Comparison of ENCODE assay signal across 8 mouse cellular contexts in the genomic region with DNA sequence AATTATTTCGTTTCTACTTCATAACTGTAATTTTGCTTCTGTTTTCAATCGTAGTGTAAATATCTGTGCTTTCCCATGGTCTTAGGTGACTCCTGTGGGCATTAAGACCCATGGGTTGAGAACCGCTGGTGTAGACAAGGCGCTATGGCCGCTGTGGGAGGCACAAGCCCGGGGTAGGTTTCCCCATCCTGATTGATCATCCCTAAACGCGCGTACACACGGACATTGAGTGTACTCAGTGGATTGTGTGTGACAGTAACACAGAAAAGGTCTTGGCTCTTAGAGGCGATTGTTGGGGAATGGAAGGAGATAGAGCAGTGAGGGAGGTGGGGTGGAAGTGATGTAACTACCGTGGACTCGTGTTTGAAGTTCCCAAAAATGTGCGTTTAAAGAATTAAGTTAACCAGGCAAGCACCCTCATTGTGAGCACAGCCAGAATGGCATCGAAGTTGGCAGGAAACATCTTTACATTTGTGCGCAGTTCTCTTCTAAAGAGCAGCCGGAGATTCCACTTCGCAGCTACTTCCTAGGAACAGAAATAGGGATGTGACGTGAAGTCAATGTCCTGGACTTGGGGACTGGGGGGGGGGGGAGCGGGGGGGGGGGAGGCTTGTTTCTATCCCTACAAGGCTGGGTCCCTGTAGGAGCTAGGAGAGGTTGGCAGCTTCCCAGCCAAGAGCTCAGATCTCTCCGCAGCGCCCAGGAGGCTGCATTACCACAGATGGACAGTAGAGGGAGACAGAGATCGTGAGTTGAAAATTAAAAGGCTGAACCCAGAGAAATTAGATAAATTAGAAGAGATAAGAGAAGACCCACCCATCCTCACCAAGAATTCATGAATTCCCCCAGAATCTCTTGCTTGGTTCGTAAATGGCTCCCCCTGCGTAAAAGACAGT. TPM values are rescaled to one million over a fixed set of nuclear protein-coding genes. Genes with fewer than 3 reads are reported as not detected.
DNase-seq lines count a peak whose midpoint lies in the region; ATAC-seq and TF ChIP-seq lines count a peak whose summit lies in the region.

No protein-coding gene starts in this region.

- no peak overlapping the region for H3K27ac ChIP-seq in kidney, embryonic 14.5 days (ENCODE audit: low read depth, low read length)
- H3K27ac ChIP-seq in limb, embryonic 14.5 days (replicated peaks; ENCODE audit: low read depth, low read length): no peak overlapping the region

- DNase-seq in B cell, adult 2 months: peak; percentile 84 to 85
- DNase-seq in adrenal gland, postnatal 10 days: peak; percentile 89
- peak; percentile 80 for DNase-seq in embryo, embryonic 9.5 days (ENCODE audit: extremely low spot score)
- peak; percentile 80 for DNase-seq in limb, embryonic 14.5 days (ENCODE audit: low spot score)
- peak; percentile 84 for DNase-seq in neural tube, embryonic 10.5 days (ENCODE audit: extremely low spot score, low spot score)
- DNase-seq in splenic B cell, adult 2 months (ENCODE audit: low read depth, low spot score): peak; percentile 79

- no peak for TF ChIP-seq POLR2A in limb, embryonic 14.5 days (IDR thresholded peaks at IDR 0.05; ENCODE audit: borderline replicate concordance, extremely low read depth, insufficient read depth, insufficient read length)

- no peak overlapping the region for H3K9ac ChIP-seq in kidney, embryonic 14.5 days (ENCODE audit: low read depth, low read length)
- H3K9ac ChIP-seq in limb, embryonic 14.5 days (ENCODE audit: low read depth, low read length, severe bottlenecking): no peak overlapping the region

- no peaks in the 10 kb centered on the region for H3K27me3 ChIP-seq in kidney, embryonic 14.5 days (ENCODE audit: control insufficient read depth, insufficient read depth, low read length)
- no peaks in the 10 kb centered on the region for H3K27me3 ChIP-seq in limb, embryonic 14.5 days (ENCODE audit: control insufficient read depth, insufficient read depth, low read length)
- no peaks in the 10 kb centered on the region for H3K27me3 ChIP-seq in splenic B cell, adult 2 months (ENCODE audit: control insufficient read depth, insufficient read depth, low read length, poor library complexity, severe bottlenecking)

- H3K4me2 ChIP-seq in kidney, embryonic 14.5 days (replicated peaks; ENCODE audit: low read depth, low read length): no peak overlapping the region
- H3K4me2 ChIP-seq in limb, embryonic 14.5 days (replicated peaks; ENCODE audit: low read depth, low read length, severe bottlenecking): no peak overlapping the region

- WGBS in kidney, embryonic 14.5 days: 46% methylated on average over 25 of the region's 25 CpGs
- 50% methylated on average over 23 of the region's 25 CpGs for WGBS in limb, embryonic 14.5 days

- ATAC-seq in granulocyte monocyte progenitor cell, adult 5-6 weeks (replicated peaks; ENCODE audit: poor library complexity, severe bottlenecking): peak; percentile 96
- ATAC-seq in kidney, embryonic 14.5 days (ENCODE audit: low FRiP score, low TSS enrichment): 0 out of 2 replicates have a peak, but pooled peaks have one; percentile 28
- no peak for ATAC-seq in limb, embryonic 14.5 days (ENCODE audit: low FRiP score, low read depth)

- H3K4me1 ChIP-seq in kidney, embryonic 14.5 days (ENCODE audit: control insufficient read depth, insufficient read depth, low read length): no peaks in the 10 kb centered on the region
- H3K4me1 ChIP-seq in limb, embryonic 14.5 days (ENCODE audit: control insufficient read depth, insufficient read depth, low read length): no peaks in the 10 kb centered on the region

- H3K4me3 ChIP-seq in kidney, embryonic 14.5 days (ENCODE audit: low read length): no peak overlapping the region
- no peak overlapping the region for H3K4me3 ChIP-seq in limb, embryonic 14.5 days (replicated peaks; ENCODE audit: low read length)

- no peaks in the 10 kb centered on the region for H3K9me3 ChIP-seq in kidney, embryonic 14.5 days (ENCODE audit: control insufficient read depth, low read length)
- no peaks in the 10 kb centered on the region for H3K9me3 ChIP-seq in limb, embryonic 14.5 days (ENCODE audit: control insufficient read depth, low read length)

- H3K36me3 ChIP-seq in kidney, embryonic 14.5 days (ENCODE audit: control insufficient read depth, insufficient read depth, low read length): no peaks in the 10 kb centered on the region
- no peaks in the 10 kb centered on the region for H3K36me3 ChIP-seq in limb, embryonic 14.5 days (ENCODE audit: control insufficient read depth, insufficient read depth, low read length)
- H3K36me3 ChIP-seq in splenic B cell, adult 2 months (ENCODE audit: control insufficient read depth, insufficient read depth, low read length, poor library complexity, severe bottlenecking): no peaks in the 10 kb centered on the region

RNA-seq across cellular contexts. Expression of a gene that starts 17.9 kb away (rescaled TPM):
- total RNA-seq in adrenal gland, postnatal 10 days (2021): under 1 TPM; 0.30 to 0.82 TPM
- total RNA-seq in granulocyte monocyte progenitor cell, adult 5-6 weeks (2014; fragmentation: Nextera tagmentation): not detected in 2 replicates
- not detected in 2 replicates for total RNA-seq in granulocyte monocyte progenitor cell, adult 5-6 weeks (2017)
- polyA plus RNA-seq in kidney, embryonic 14.5 days (2014; fragmentation: Nextera tagmentation; extraction: Ambion mirVana): not detected in 2 replicates
- 0.54 and 0.73 TPM in 2 replicates for polyA plus RNA-seq in limb, embryonic 14.5 days (2012; rRNA removed)
- 0.21 and 0.32 TPM in 2 replicates for polyA plus RNA-seq in limb, embryonic 14.5 days (2014; fragmentation: Nextera tagmentation; extraction: Ambion mirVana)

RNA-seq across cellular contexts. Expression of a gene that starts 23.0 kb away (rescaled TPM):
- 10 to 100 TPM; 23.9 to 26.5 TPM for total RNA-seq in adrenal gland, postnatal 10 days (2021)
- total RNA-seq in granulocyte monocyte progenitor cell, adult 5-6 weeks (2014; fragmentation: Nextera tagmentation): 50.3 and 58.3 TPM in 2 replicates
- total RNA-seq in granulocyte monocyte progenitor cell, adult 5-6 weeks (2017): 75.1 and 78.0 TPM in 2 replicates
- polyA plus RNA-seq in kidney, embryonic 14.5 days (2014; fragmentation: Nextera tagmentation; extraction: Ambion mirVana): 71.7 and 90.6 TPM in 2 replicates
- 31.9 and 46.7 TPM in 2 replicates for polyA plus RNA-seq in limb, embryonic 14.5 days (2012; rRNA removed)
- 52.1 and 54.5 TPM in 2 replicates for polyA plus RNA-seq in limb, embryonic 14.5 days (2014; fragmentation: Nextera tagmentation; extraction: Ambion mirVana)

RNA-seq across cellular contexts. Expression of a gene that starts 39.9 kb away (rescaled TPM):
- total RNA-seq in adrenal gland, postnatal 10 days (2021): 10 to 100 TPM; 25.0 to 29.1 TPM
- total RNA-seq in granulocyte monocyte progenitor cell, adult 5-6 weeks (2014; fragmentation: Nextera tagmentation): 0.26 TPM in 1 of 2 replicates, not detected in the other
- total RNA-seq in granulocyte monocyte progenitor cell, adult 5-6 weeks (2017): 1.0 TPM in 1 of 2 replicates, not detected in the other
- 28.0 and 39.5 TPM in 2 replicates for polyA plus RNA-seq in kidney, embryonic 14.5 days (2014; fragmentation: Nextera tagmentation; extraction: Ambion mirVana)
- 136 and 234 TPM in 2 replicates for polyA plus RNA-seq in limb, embryonic 14.5 days (2012; rRNA removed)
- polyA plus RNA-seq in limb, embryonic 14.5 days (2014; fragmentation: Nextera tagmentation; extraction: Ambion mirVana): 61.5 and 68.3 TPM in 2 replicates

RNA-seq across cellular contexts. Expression of a gene that starts 44.1 kb away (rescaled TPM):
- total RNA-seq in adrenal gland, postnatal 10 days (2021): 10 to 100 TPM; 21.0 to 22.3 TPM
- total RNA-seq in granulocyte monocyte progenitor cell, adult 5-6 weeks (2014; fragmentation: Nextera tagmentation): 11.6 and 12.9 TPM in 2 replicates
- total RNA-seq in granulocyte monocyte progenitor cell, adult 5-6 weeks (2017): 4.4 and 5.7 TPM in 2 replicates
- 35.6 and 39.8 TPM in 2 replicates for polyA plus RNA-seq in kidney, embryonic 14.5 days (2014; fragmentation: Nextera tagmentation; extraction: Ambion mirVana)
- 27.1 and 27.9 TPM in 2 replicates for polyA plus RNA-seq in limb, embryonic 14.5 days (2012; rRNA removed)
- polyA plus RNA-seq in limb, embryonic 14.5 days (2014; fragmentation: Nextera tagmentation; extraction: Ambion mirVana): 40.1 and 43.9 TPM in 2 replicates

Comparison
In these comparisons a context has a peak if more than half of its experiments do, and no peak if none do; other contexts are left out.
1. RNA of a gene that starts 39.9 kb away (total RNA-seq): 25.0 to 29.1 TPM in adrenal gland, postnatal 10 days; 0.26 to 1.0 TPM in granulocyte monocyte progenitor cell, adult 5-6 weeks; every median in the first group is over 10 times any median in the second.
2. Peak in every context shown above with its lines, with median percentiles within 50 percentile points of each other: DNase-seq.